Mouse (Mus musculus): ENCODE measurements around the gene Lyrm4. TPM values are rescaled to one million over a fixed set of nuclear protein-coding genes. Genes with fewer than 3 reads are reported as not detected.

Lyrm4 gene
- total RNA-seq (2012; rRNA removed) (19.7 and 22.6 TPM in 2 replicates), polyA plus RNA-seq (2012; ENCODE audit: insufficient read depth in 1 of 2, insufficient read length in 2 of 2, low read depth in 1 of 2, low replicate concordance in 2 of 2, missing spikeins in 1 of 2) (10 to 100 TPM in 1 of 2 experiments, not detected in 1; 25.4 TPM)

DNA sequence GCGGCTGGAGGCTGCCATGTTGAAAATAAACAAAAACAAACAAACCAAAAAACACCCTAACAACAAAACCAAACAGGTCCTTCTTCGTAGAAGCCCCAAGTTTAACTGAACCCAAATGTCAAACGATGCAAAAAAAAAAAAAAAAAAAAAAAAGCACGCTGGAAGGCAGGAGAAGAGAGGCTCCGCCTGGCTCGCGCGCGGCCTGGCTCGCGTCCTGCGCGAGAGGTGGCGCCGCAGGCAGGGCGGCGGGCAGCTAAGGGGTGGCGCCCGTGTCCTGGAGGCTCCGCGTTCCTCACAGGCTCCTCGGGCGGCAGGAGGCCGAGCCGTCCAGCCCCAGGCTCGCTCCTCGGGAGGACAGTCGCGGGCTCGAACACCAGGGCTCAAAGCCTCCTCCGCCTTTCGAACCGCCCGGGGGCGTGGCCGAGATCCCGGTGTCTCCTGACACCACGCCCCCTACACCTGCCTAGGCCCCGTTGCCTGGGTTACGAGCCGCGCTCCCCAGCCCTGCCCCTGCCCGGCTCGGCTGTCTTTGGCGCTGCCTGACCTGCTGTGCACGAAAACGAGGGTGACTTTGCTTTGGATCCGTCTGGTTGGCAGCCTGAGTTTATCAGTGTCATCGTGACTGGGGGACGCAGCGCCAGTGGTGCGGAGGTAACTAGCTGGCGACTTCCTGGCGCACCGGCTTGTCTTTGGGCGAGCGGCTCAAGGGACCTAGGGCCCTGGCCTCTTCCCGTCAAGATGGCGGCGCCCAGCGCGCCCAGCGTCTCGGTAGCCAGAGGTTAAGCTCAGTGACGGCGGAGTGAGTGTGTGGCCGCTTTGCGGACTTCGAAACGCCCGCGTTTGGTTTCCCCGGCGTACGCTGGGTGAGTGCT is at the start of gene Lyrm4, which contains the start of gene Fars2:
Gene Lyrm4, minus strand, starts transcription at position 384 of the 872 bp plus-strand sequence.
Gene Fars2, plus strand, starts transcription at position 270 of the 872 bp plus-strand sequence.
- Histone ChIP-seq H3K27ac (ENCODE audit: control insufficient read depth, low read depth, low read length) (peak within 1 kb of the TSS; percentile 94), H3K9ac (ENCODE audit: control insufficient read depth, low read depth, low read length, poor library complexity, severe bottlenecking) (peak within 1 kb of the TSS; percentile 87), H3K36me3 (ENCODE audit: control insufficient read depth in 1 of 2, insufficient read depth in 2 of 2, low read length in 2 of 2) (peaks cover 0 to 30% of the 10 kb centered on the region in 2 experiments; a peak in 2 of 4 replicates), H3K27me3 (ENCODE audit: control insufficient read depth in 1 of 2, insufficient read depth in 2 of 2, low read length in 2 of 2) (no peaks in the 10 kb centered on the region), H3K4me1 (ENCODE audit: control insufficient read depth in 1 of 2, insufficient read depth in 2 of 2, low read length in 2 of 2) (peaks cover 9 to 20% of the 10 kb centered on the region in 2 experiments), H3K79me2 (ENCODE audit: control insufficient read depth, insufficient read depth, low read length, poor library complexity) (peaks cover 15% of the 10 kb centered on the region), H3K9me3 (replicated peaks; ENCODE audit: insufficient read depth, low read length) (no peaks in the 10 kb centered on the region), H3K4me3 (ENCODE audit: control insufficient read depth in 1 of 2, insufficient read depth in 1 of 2, low read depth in 2 of 2, low read length in 2 of 2) (peak within 1 kb of the TSS; percentile 86 to 91)
- DNase-seq (ENCODE audit: low read depth, low spot score), result peak; percentile 95
- TF ChIP-seq SIN3A (IDR thresholded peaks at IDR 0.05; ENCODE audit: low read length) (peak; percentile 85), TAL1 (IDR thresholded peaks at IDR 0.05; ENCODE audit: low read length) (no peak), ELF1 (IDR thresholded peaks at IDR 0.05; ENCODE audit: low read depth, low read length) (peak; percentile 62), HCFC1 (IDR thresholded peaks at IDR 0.05; ENCODE audit: low read depth, low read length) (peak; percentile 87), MAX (IDR thresholded peaks at IDR 0.05; ENCODE audit: low read length) (peak; percentile 100), TBP (IDR thresholded peaks at IDR 0.05; ENCODE audit: low read depth, low read length) (peak; percentile 64), RAD21 (IDR thresholded peaks at IDR 0.05; ENCODE audit: low read depth, low read length) (no peak), MYC (IDR thresholded peaks at IDR 0.05; ENCODE audit: low read depth, low read length) (peak; percentile 54; the same call in 1 of the 2 replicates), NELFE (IDR thresholded peaks at IDR 0.05; ENCODE audit: low read depth, low read length) (peak; percentile 55), MYB (IDR thresholded peaks at IDR 0.05; ENCODE audit: low read depth, low read length) (no peak), GATA1 (IDR thresholded peaks at IDR 0.05; ENCODE audit: low read depth, low read length) (no peak), SMC3 (IDR thresholded peaks at IDR 0.05; ENCODE audit: low read depth, low read length) (no peak), ZKSCAN1 (IDR thresholded peaks at IDR 0.05; ENCODE audit: low read depth, low read length) (no peak), E2F4 (IDR thresholded peaks at IDR 0.05; ENCODE audit: borderline replicate concordance, low read depth, low read length) (no peak), POLR2AphosphoS2 (IDR thresholded peaks at IDR 0.05; ENCODE audit: low read length) (no peak), TCF12 (IDR thresholded peaks at IDR 0.05; ENCODE audit: low read depth, low read length) (peak; percentile 64), ETS1 (IDR thresholded peaks at IDR 0.05; ENCODE audit: low read depth, low read length) (peak; percentile 37; the same call in 1 of the 2 replicates), MXI1 (IDR thresholded peaks at IDR 0.05; ENCODE audit: low read depth, low read length) (peak; percentile 89), MAFK (IDR thresholded peaks at IDR 0.05; ENCODE audit: borderline replicate concordance, low read depth, low read length) (no peak), ZNF384 (IDR thresholded peaks at IDR 0.05; ENCODE audit: low read depth, low read length) (peak; percentile 96), ZC3H11A (IDR thresholded peaks at IDR 0.05; ENCODE audit: low read depth, low read length) (no peak), CHD1 (IDR thresholded peaks at IDR 0.05; ENCODE audit: low read depth, low read length) (no peak), USF1 (IDR thresholded peaks at IDR 0.05; ENCODE audit: low read depth, low read length) (no peak), POLR2A (IDR thresholded peaks at IDR 0.05; ENCODE audit: control insufficient read depth in 1 of 2, insufficient read depth in 1 of 2, low read depth in 1 of 2, low read length in 2 of 2, poor library complexity in 1 of 2) (peak; percentile 64 to 67), USF2 (IDR thresholded peaks at IDR 0.05; ENCODE audit: borderline replicate concordance in 1 of 2, insufficient read depth in 1 of 2, low read depth in 1 of 2, low read length in 2 of 2) (no peak), CHD2 (IDR thresholded peaks at IDR 0.05; ENCODE audit: low read length) (0 out of 2 replicates have a peak, but pooled peaks have one; percentile 26), EP300 (IDR thresholded peaks at IDR 0.05; ENCODE audit: low read depth in 1 of 2, low read length in 2 of 2) (no peak), KAT2A (conservative IDR thresholded peaks at IDR 0.05; ENCODE audit: low read depth, low read length) (no peak; the same call in 1 of the 2 replicates)
